Mouse (Mus musculus): ENCODE data around the gene Klrd1. TPM values are rescaled to one million over a fixed set of nuclear protein-coding genes. Genes with fewer than 3 reads are reported as not detected.

The Klrd1 gene
- not detected in 2 replicates for polyA plus RNA-seq (2014; fragmentation: Nextera tagmentation; extraction: Ambion mirVana)

GRCm38 (mm10) chr6:129591508-129591907 lies at the start of gene Klrd1:
Gene Klrd1 (plus strand): TSS chr6:129591782.
- H3K9ac ChIP-seq (replicated peaks; ENCODE audit: low read length), result no peak within 1 kb of the TSS
- H3K36me3 ChIP-seq (ENCODE audit: control insufficient read depth, insufficient read depth, low read length), result no peaks in the 10 kb centered on the region
- no peaks in the 10 kb centered on the region for H3K4me1 ChIP-seq (ENCODE audit: control insufficient read depth, insufficient read depth, low read length)
- H3K27ac ChIP-seq (replicated peaks; ENCODE audit: low read depth, low read length), result no peak within 1 kb of the TSS
- H3K27me3 ChIP-seq (ENCODE audit: control insufficient read depth, insufficient read depth, low read length), result no peaks in the 10 kb centered on the region
- H3K4me3 ChIP-seq (replicated peaks; ENCODE audit: low read depth, low read length), result no peak within 1 kb of the TSS
- no peaks in the 10 kb centered on the region for H3K9me3 ChIP-seq (ENCODE audit: control insufficient read depth, low read length)
- no peak for DNase-seq
- ATAC-seq (ENCODE audit: low FRiP score, low TSS enrichment), result no peak
- H3K4me2 ChIP-seq (ENCODE audit: low read length), result no peak within 1 kb of the TSS
- 85% methylated on average over 3 of the region's 3 CpGs for WGBS

DNA sequence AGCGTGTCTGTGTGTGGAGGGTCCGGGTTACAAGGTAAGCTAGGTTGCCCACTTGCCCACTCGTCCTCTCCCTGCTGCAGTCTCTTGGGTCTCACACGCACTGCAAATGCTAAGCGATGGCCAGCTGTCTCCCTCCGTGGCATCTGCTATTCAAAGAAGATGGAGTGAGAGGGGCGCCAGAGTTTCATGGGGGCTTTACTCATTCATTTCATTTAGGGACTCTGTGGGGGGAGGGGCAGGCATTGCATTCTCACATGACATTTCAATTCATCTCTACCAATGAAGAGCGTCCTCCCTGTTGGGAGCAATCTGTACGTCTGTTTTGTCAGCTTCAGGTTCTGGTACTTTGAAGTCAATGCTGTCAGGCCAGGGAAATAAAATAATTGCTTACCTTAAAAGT lies 49.7 kb upstream of the Klrd1 start:
- H3K9ac ChIP-seq (replicated peaks; ENCODE audit: low read length), result no peak overlapping the region
- no peaks in the 10 kb centered on the region for H3K27me3 ChIP-seq (ENCODE audit: control insufficient read depth, insufficient read depth, low read length)
- no peaks in the 10 kb centered on the region for H3K4me1 ChIP-seq (ENCODE audit: control insufficient read depth, insufficient read depth, low read length)
- ATAC-seq (ENCODE audit: low FRiP score, low TSS enrichment), result no peak
- no peak overlapping the region for H3K4me2 ChIP-seq (ENCODE audit: low read length)
- DNase-seq, result no peak
- H3K27ac ChIP-seq (replicated peaks; ENCODE audit: low read depth, low read length), result no peak overlapping the region
- no peaks in the 10 kb centered on the region for H3K9me3 ChIP-seq (ENCODE audit: control insufficient read depth, low read length)
- no peak overlapping the region for H3K4me3 ChIP-seq (replicated peaks; ENCODE audit: low read depth, low read length)
- H3K36me3 ChIP-seq (ENCODE audit: control insufficient read depth, insufficient read depth, low read length), result peaks cover 59% of the 10 kb centered on the region
- 34% methylated on average over 9 of the region's 9 CpGs for WGBS

GRCm38 (mm10) chr6:129542540-129542939 lies 49.0 kb upstream of the Klrd1 start:
- no peak overlapping the region for H3K27ac ChIP-seq (replicated peaks; ENCODE audit: low read depth, low read length)
- DNase-seq, result no peak
- H3K9me3 ChIP-seq (ENCODE audit: control insufficient read depth, low read length), result no peaks in the 10 kb centered on the region
- H3K4me2 ChIP-seq (ENCODE audit: low read length), result no peak overlapping the region
- H3K4me3 ChIP-seq (replicated peaks; ENCODE audit: low read depth, low read length), result no peak overlapping the region
- WGBS, result 93% methylated on average over 3 of the region's 3 CpGs
- H3K27me3 ChIP-seq (ENCODE audit: control insufficient read depth, insufficient read depth, low read length), result no peaks in the 10 kb centered on the region
- no peak overlapping the region for H3K9ac ChIP-seq (replicated peaks; ENCODE audit: low read length)
- no peak for ATAC-seq (ENCODE audit: low FRiP score, low TSS enrichment)
- H3K36me3 ChIP-seq (ENCODE audit: control insufficient read depth, insufficient read depth, low read length), result peaks cover 55% of the 10 kb centered on the region
- no peaks in the 10 kb centered on the region for H3K4me1 ChIP-seq (ENCODE audit: control insufficient read depth, insufficient read depth, low read length)

GRCm38 (mm10) chr6:129543709-129544606 lies 47.6 kb upstream of the Klrd1 start:
- no peaks in the 10 kb centered on the region for H3K4me1 ChIP-seq (ENCODE audit: control insufficient read depth, insufficient read depth, low read length)
- peaks cover 41% of the 10 kb centered on the region for H3K36me3 ChIP-seq (ENCODE audit: control insufficient read depth, insufficient read depth, low read length)
- H3K9me3 ChIP-seq (ENCODE audit: control insufficient read depth, low read length), result no peaks in the 10 kb centered on the region
- no peaks in the 10 kb centered on the region for H3K27me3 ChIP-seq (ENCODE audit: control insufficient read depth, insufficient read depth, low read length)
- no peak overlapping the region for H3K27ac ChIP-seq (replicated peaks; ENCODE audit: low read depth, low read length)
- H3K4me2 ChIP-seq (ENCODE audit: low read length), result no peak overlapping the region
- H3K4me3 ChIP-seq (replicated peaks; ENCODE audit: low read depth, low read length), result no peak overlapping the region
- DNase-seq (peak; percentile 86), ATAC-seq (ENCODE audit: low FRiP score, low TSS enrichment) (peak; percentile 80)
- 58% methylated on average over 6 of the region's 6 CpGs for WGBS
- no peak overlapping the region for H3K9ac ChIP-seq (replicated peaks; ENCODE audit: low read length)

GRCm38 (mm10) chr6:129547277-129547676 lies 44.3 kb upstream of the Klrd1 start:
- H3K4me1 ChIP-seq (ENCODE audit: control insufficient read depth, insufficient read depth, low read length), result no peaks in the 10 kb centered on the region
- H3K4me2 ChIP-seq (ENCODE audit: low read length), result no peak overlapping the region
- WGBS, result 88% methylated on average over 2 of the region's 2 CpGs
- no peak overlapping the region for H3K9ac ChIP-seq (replicated peaks; ENCODE audit: low read length)
- H3K27ac ChIP-seq (replicated peaks; ENCODE audit: low read depth, low read length), result no peak overlapping the region
- H3K4me3 ChIP-seq (replicated peaks; ENCODE audit: low read depth, low read length), result no peak overlapping the region
- DNase-seq, result no peak
- H3K27me3 ChIP-seq (ENCODE audit: control insufficient read depth, insufficient read depth, low read length), result no peaks in the 10 kb centered on the region
- ATAC-seq (ENCODE audit: low FRiP score, low TSS enrichment), result no peak
- H3K36me3 ChIP-seq (ENCODE audit: control insufficient read depth, insufficient read depth, low read length), result peaks cover 9% of the 10 kb centered on the region; the same call in 1 of the 2 replicates
- H3K9me3 ChIP-seq (ENCODE audit: control insufficient read depth, low read length), result no peaks in the 10 kb centered on the region

GRCm38 (mm10) chr6:129548009-129548408 lies 43.6 kb upstream of the Klrd1 start:
- Histone ChIP-seq H3K9me3 (ENCODE audit: control insufficient read depth, low read length) (no peaks in the 10 kb centered on the region), H3K36me3 (ENCODE audit: control insufficient read depth, insufficient read depth, low read length) (peaks cover 3% of the 10 kb centered on the region; the same call in 1 of the 2 replicates), H3K4me2 (ENCODE audit: low read length) (no peak overlapping the region), H3K27ac (replicated peaks; ENCODE audit: low read depth, low read length) (no peak overlapping the region), H3K4me1 (ENCODE audit: control insufficient read depth, insufficient read depth, low read length) (no peaks in the 10 kb centered on the region), H3K27me3 (ENCODE audit: control insufficient read depth, insufficient read depth, low read length) (no peaks in the 10 kb centered on the region), H3K4me3 (replicated peaks; ENCODE audit: low read depth, low read length) (no peak overlapping the region), H3K9ac (replicated peaks; ENCODE audit: low read length) (no peak overlapping the region)
- no peak for ATAC-seq (ENCODE audit: low FRiP score, low TSS enrichment)
- 77% methylated on average over 3 of the region's 3 CpGs for WGBS
- no peak for DNase-seq

- H3K9ac ChIP-seq (replicated peaks; ENCODE audit: low read length), result no peak overlapping the region
- DNase-seq (peak; percentile 61), ATAC-seq (ENCODE audit: low FRiP score, low TSS enrichment) (0 out of 2 replicates have a peak, but pooled peaks have one; percentile 35)
- no peaks in the 10 kb centered on the region for H3K36me3 ChIP-seq (ENCODE audit: control insufficient read depth, insufficient read depth, low read length)
- no peaks in the 10 kb centered on the region for H3K9me3 ChIP-seq (ENCODE audit: control insufficient read depth, low read length)
- H3K27me3 ChIP-seq (ENCODE audit: control insufficient read depth, insufficient read depth, low read length), result no peaks in the 10 kb centered on the region
- peaks cover 5% of the 10 kb centered on the region; the same call in 1 of the 2 replicates for H3K4me1 ChIP-seq (ENCODE audit: control insufficient read depth, insufficient read depth, low read length)
- H3K4me3 ChIP-seq (replicated peaks; ENCODE audit: low read depth, low read length), result no peak overlapping the region
- H3K4me2 ChIP-seq (ENCODE audit: low read length), result no peak overlapping the region
- no peak overlapping the region for H3K27ac ChIP-seq (replicated peaks; ENCODE audit: low read depth, low read length)
Measured at GRCm38 (mm10) chr6:129557298-129558023, 34.1 kb upstream of the Klrd1 start.

- H3K4me1 ChIP-seq (ENCODE audit: control insufficient read depth, insufficient read depth, low read length), result peaks cover 5% of the 10 kb centered on the region; the same call in 1 of the 2 replicates
- no peaks in the 10 kb centered on the region for H3K9me3 ChIP-seq (ENCODE audit: control insufficient read depth, low read length)
- H3K27me3 ChIP-seq (ENCODE audit: control insufficient read depth, insufficient read depth, low read length), result no peaks in the 10 kb centered on the region
- H3K36me3 ChIP-seq (ENCODE audit: control insufficient read depth, insufficient read depth, low read length), result no peaks in the 10 kb centered on the region
- ATAC-seq (ENCODE audit: low FRiP score, low TSS enrichment), result peak; percentile 87
- H3K4me2 ChIP-seq (ENCODE audit: low read length), result no peak overlapping the region
- no peak overlapping the region for H3K27ac ChIP-seq (replicated peaks; ENCODE audit: low read depth, low read length)
- no peak overlapping the region for H3K4me3 ChIP-seq (replicated peaks; ENCODE audit: low read depth, low read length)
- no peak overlapping the region for H3K9ac ChIP-seq (replicated peaks; ENCODE audit: low read length)
- WGBS, result 17% methylated on average over 12 of the region's 12 CpGs
- DNase-seq, result peak; percentile 92
Measured at GRCm38 (mm10) chr6:129558946-129559640, 32.5 kb upstream of the Klrd1 start.

Measured in midbrain, embryonic 14.5 days (tissue).